Mouse (Mus musculus) hindbrain, embryonic 10.5 days (tissue): ENCODE data around the gene Atp5mpl. TPM values are rescaled to one million over a fixed set of nuclear protein-coding genes. Genes with fewer than 3 reads are reported as not detected.

ENCODE experiments used
- DNase-seq: peaks from one replicate; pipeline ENCODE4 v3.0.0-alpha.2; 2017; ENCODE audit warnings: low spot score
- H3K27ac ChIP-seq: fragments of 300-500 bp; sonication (generic); 2 replicates; pipeline ENCODE4 v1.5.1; 2016; ENCODE audit warnings: mild to moderate bottlenecking, moderate library complexity
- H3K27me3 ChIP-seq: fragments of 300-500 bp; sonication (generic); 2 replicates; pipeline ENCODE4 v1.6.1; 2016; ENCODE audit warnings: mild to moderate bottlenecking; ENCODE audit not compliant: poor library complexity, insufficient read depth, severe bottlenecking
- H3K36me3 ChIP-seq: fragments of 300-500 bp; sonication (generic); 2 replicates; pipeline ENCODE4 v1.6.1; 2016; ENCODE audit warnings: mild to moderate bottlenecking, moderate library complexity
- H3K4me1 ChIP-seq: fragments of 300-500 bp; sonication (generic); replicated peaks from 2 replicates; pipeline ENCODE4 v1.6.1; 2016; ENCODE audit warnings: mild to moderate bottlenecking
- H3K4me3 ChIP-seq: fragments of 300-500 bp; sonication (generic); 2 replicates; pipeline ENCODE4 v1.5.1; 2016; ENCODE audit warnings: mild to moderate bottlenecking, moderate library complexity
- H3K9me3 ChIP-seq: fragments of 300-500 bp; sonication (generic); 2 replicates; pipeline ENCODE4 v1.6.1; 2016; ENCODE audit warnings: mild to moderate bottlenecking, moderate library complexity
- WGBS: fragments of 180-500 bp; shearing (Covaris S2); methylation state at CpG from one replicate; pipeline ENCODE4 v1.1.7; 2016; 5-methylcytosine and 5-hydroxymethylcytosine counted together
- polyA plus RNA-seq: library from polyadenylated mRNA; unstranded; fragments of >200 nt; fragmentation: Nextera tagmentation; extraction: Ambion mirVana; gene quantifications from 2 replicates; pipeline ENCODE4 v1.2.1, GENCODE M21; 2016

The Atp5mpl gene
- polyA plus RNA-seq, 1 experiment from 2014 or later = 677 TPM

DNA sequence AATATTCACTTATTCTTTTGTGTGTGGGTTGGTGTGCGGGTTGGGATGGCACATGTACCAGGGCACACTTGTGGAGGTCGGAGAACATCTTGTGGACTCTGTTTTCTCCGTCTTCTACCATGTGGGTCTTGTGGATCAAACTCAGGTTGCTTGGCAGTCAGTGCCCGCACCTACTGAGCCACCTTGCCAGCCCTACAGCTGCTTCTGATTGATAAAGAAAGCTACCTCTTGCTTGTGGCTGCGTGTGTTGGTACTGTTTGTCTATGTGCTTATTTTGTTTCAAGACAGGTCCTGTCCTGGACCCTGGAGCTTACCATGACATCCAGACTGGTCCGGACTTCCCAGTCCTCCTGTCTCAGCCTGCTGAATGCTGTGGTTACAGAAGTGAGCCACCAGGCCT, 43.7 kb downstream of the Atp5mpl start:
- Histone ChIP-seq H3K36me3 (no peaks in the 10 kb centered on the region), H3K27ac (no peak overlapping the region), H3K27me3 (0 out of 2 replicates have a peak, but pooled peaks cover 5% of the 10 kb centered on the region), H3K4me3 (no peak overlapping the region), H3K9me3 (no peaks in the 10 kb centered on the region), H3K4me1 (peaks cover 7% of the 10 kb centered on the region; the same call in 1 of the 2 replicates)
- no peak for DNase-seq
- WGBS = 88% methylated on average over 6 of the region's 6 CpGs

DNA sequence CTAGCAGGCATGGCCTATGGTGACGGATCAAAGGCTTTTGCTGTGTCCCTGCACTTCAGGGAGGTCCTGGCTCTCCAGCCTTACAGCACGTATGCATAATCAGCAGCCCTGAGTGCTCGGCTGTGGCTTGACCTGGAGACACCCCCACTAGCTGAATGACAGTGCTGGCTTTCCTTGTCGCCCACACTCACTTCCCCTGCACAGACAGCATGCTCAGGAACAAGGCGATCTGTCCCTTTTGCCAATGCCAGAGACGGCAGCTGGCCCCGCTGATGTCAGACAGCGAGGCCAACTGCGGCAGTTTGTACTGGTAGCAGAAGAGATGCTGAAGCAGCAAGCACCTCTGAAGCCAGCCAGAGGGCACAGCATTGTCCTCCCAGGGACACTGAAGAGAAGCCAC, 46.7 kb downstream of the Atp5mpl start:
- Histone ChIP-seq H3K4me1 (peaks cover 16% of the 10 kb centered on the region), H3K9me3 (no peaks in the 10 kb centered on the region), H3K27me3 (0 out of 2 replicates have a peak, but pooled peaks cover 5% of the 10 kb centered on the region), H3K27ac (no peak overlapping the region), H3K4me3 (no peak overlapping the region), H3K36me3 (no peaks in the 10 kb centered on the region)
- WGBS = 53% methylated on average over 9 of the region's 9 CpGs
- no peak for DNase-seq

DNA sequence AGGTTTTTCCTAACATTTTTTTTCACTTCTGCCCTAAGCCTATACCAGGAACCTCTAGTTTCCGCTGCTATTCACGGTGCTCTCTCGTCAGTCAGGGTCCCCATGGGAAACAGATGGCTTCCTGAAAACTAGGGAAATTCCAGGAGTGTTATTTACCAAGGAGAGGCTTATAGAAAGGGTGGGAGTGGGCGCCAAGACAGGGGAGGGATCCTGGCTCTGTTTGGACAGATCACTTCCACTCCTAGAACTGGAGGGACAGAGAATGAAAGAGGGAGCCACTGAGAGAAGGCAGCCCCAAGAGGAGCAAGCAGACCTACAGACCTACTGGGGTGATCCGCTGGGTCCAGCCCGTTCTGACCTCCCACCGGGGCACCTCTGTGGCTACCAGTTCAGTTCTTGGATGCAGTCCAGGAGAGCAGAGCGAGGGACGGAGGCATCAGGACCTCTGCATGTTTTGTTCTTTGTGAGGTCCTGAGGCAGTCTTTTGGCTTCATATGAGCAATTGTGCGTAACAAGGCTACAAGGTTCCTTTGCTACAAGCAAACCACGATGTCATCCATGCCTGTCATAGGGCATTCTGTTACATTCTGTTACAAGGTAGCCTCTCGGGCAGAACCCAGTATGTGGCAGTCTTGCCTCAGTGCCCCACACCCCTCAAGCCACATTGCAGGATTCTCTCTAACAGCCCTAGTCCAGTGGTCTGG, 50.1 kb downstream of the Atp5mpl start:
- Histone ChIP-seq H3K4me3 (no peak overlapping the region), H3K36me3 (no peaks in the 10 kb centered on the region), H3K4me1 (peaks cover 19% of the 10 kb centered on the region), H3K27ac (no peak overlapping the region), H3K27me3 (0 out of 2 replicates have a peak, but pooled peaks cover 6% of the 10 kb centered on the region), H3K9me3 (no peaks in the 10 kb centered on the region)
- no peak for DNase-seq
- 57% methylated on average over 12 of the region's 12 CpGs for WGBS

DNA sequence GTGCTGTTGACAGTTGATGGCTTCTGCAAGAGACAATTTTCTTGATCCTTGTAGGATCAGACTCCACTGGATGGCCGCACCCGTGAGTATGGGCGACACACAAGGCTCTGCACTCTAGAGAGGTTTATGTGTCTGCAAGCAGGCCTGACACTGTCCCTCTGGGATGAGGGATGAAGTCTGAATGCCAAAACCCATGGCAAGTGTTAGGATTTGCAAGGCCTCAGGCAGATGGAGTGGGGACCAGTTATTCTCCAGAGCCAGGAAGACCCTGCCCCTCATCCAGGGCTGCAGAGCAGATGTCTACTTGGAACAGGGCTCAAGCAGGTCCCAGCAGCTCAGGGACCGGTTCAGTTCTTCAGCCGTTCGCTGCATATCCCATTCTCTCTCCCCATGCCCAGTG, 51.0 kb downstream of the Atp5mpl start:
- Histone ChIP-seq H3K27me3 (0 out of 2 replicates have a peak, but pooled peaks cover 14% of the 10 kb centered on the region), H3K36me3 (no peaks in the 10 kb centered on the region), H3K4me1 (peaks cover 19% of the 10 kb centered on the region), H3K9me3 (no peaks in the 10 kb centered on the region), H3K4me3 (no peak overlapping the region), H3K27ac (peak overlapping the region; percentile 50; the same call in 1 of the 2 replicates)
- 91% methylated on average over 6 of the region's 6 CpGs for WGBS
- DNase-seq = no peak

DNA sequence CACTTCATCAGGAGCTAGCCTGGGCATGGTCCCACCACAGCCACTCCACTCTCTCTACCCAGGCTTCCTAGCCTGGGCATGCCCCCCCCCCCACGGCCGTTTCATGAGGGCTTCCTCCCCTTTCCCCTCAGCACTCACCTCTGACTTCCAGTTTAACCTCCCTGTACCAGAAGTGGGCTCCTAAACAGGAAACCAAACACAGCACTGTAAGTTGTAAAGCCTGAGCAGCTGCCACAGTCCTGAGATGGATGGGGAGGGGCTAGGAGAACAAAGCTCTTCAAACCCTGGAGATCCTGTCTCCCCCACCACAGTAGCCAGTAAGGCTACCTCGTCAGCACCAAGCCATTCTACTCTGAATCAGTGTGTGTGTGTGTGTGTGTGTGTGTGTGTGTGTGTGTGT, 52.7 kb downstream of the Atp5mpl start:
- no peak for DNase-seq
- Histone ChIP-seq H3K4me3 (no peak overlapping the region), H3K36me3 (no peaks in the 10 kb centered on the region), H3K4me1 (peaks cover 15% of the 10 kb centered on the region), H3K27ac (no peak overlapping the region), H3K27me3 (peaks cover 29% of the 10 kb centered on the region), H3K9me3 (no peaks in the 10 kb centered on the region)
- 35% methylated on average over 3 of the region's 3 CpGs for WGBS

DNA sequence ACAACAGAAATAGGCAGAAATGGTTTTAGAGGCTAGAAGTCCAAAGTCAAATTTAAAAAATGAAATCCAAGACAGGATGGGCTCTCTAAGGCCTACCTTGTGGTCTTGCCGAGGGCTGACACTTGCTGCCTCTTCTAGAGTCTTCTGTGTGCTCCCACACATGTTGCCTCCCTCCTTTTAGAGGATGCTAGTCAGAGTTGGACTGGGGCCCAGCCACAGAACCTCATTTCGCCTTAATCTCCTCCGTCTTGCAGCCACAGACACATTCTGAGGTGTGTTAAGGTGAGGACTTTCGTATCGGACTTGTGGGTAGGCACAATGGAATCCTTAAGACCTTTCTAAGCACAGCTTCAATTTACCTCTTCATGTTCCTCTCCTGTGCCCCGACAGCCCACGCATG, 54.0 kb downstream of the Atp5mpl start:
- Histone ChIP-seq H3K4me3 (no peak overlapping the region), H3K27ac (no peak overlapping the region), H3K36me3 (no peaks in the 10 kb centered on the region), H3K27me3 (peaks cover 38% of the 10 kb centered on the region), H3K4me1 (peaks cover 24% of the 10 kb centered on the region), H3K9me3 (no peaks in the 10 kb centered on the region)
- no peak for DNase-seq
- WGBS = 89% methylated on average over 7 of the region's 7 CpGs

- Histone ChIP-seq H3K27ac (no peak overlapping the region), H3K27me3 (peaks cover 46% of the 10 kb centered on the region), H3K4me3 (no peak overlapping the region), H3K36me3 (no peaks in the 10 kb centered on the region), H3K9me3 (no peaks in the 10 kb centered on the region), H3K4me1 (peaks cover 28% of the 10 kb centered on the region)
- 87% methylated on average over 2 of the region's 2 CpGs for WGBS
- DNase-seq = no peak
These were observed 55.0 kb downstream of the Atp5mpl start for GRCm38 (mm10) chr12:111911796-111912195.

Other genes with a start within 250 kb of the Atp5mpl start
- gene Klc1, start 208.1 kb downstream of the Atp5mpl start, polyA plus RNA-seq = 192 and 303 TPM in 2 replicates
- gene Xrcc3, start 153.1 kb downstream of the Atp5mpl start, polyA plus RNA-seq = 13.2 and 15.1 TPM in 2 replicates
- 71.5 and 75.4 TPM in 2 replicates for gene Zfyve21, start 152.8 kb downstream of the Atp5mpl start, polyA plus RNA-seq
- gene Ppp1r13b, start 58.9 kb downstream of the Atp5mpl start, polyA plus RNA-seq = 4.5 and 6.2 TPM in 2 replicates
- gene Tdrd9, start 4.6 kb upstream of the Atp5mpl start, polyA plus RNA-seq = 1.0 and 1.2 TPM in 2 replicates
- not detected in 2 replicates for gene Rd3l, start 14.3 kb upstream of the Atp5mpl start, polyA plus RNA-seq
- 1.4 and 2.1 TPM in 2 replicates for gene Aspg, start 139.7 kb upstream of the Atp5mpl start, polyA plus RNA-seq
- 2.7 and 3.1 TPM in 2 replicates for gene Kif26a, start 179.2 kb upstream of the Atp5mpl start, polyA plus RNA-seq